Mouse (Mus musculus) hindbrain, embryonic 10.5 days (tissue): Measurements from ENCODE around the gene Dntt. TPM values are rescaled to one million over a fixed set of nuclear protein-coding genes. Genes with fewer than 3 reads are reported as not detected.

Experiments
- DNase-seq: peaks from one replicate; pipeline ENCODE4 v3.0.0-alpha.2; 2017; ENCODE audit warnings: low spot score
- H3K27ac ChIP-seq: fragments of 300-500 bp; sonication (generic); 2 replicates; pipeline ENCODE4 v1.5.1; 2016; ENCODE audit warnings: mild to moderate bottlenecking, moderate library complexity
- H3K27me3 ChIP-seq: fragments of 300-500 bp; sonication (generic); 2 replicates; pipeline ENCODE4 v1.6.1; 2016; ENCODE audit warnings: mild to moderate bottlenecking; ENCODE audit not compliant: poor library complexity, insufficient read depth, severe bottlenecking
- H3K36me3 ChIP-seq: fragments of 300-500 bp; sonication (generic); 2 replicates; pipeline ENCODE4 v1.6.1; 2016; ENCODE audit warnings: mild to moderate bottlenecking, moderate library complexity
- H3K4me1 ChIP-seq: fragments of 300-500 bp; sonication (generic); replicated peaks from 2 replicates; pipeline ENCODE4 v1.6.1; 2016; ENCODE audit warnings: mild to moderate bottlenecking
- H3K4me3 ChIP-seq: fragments of 300-500 bp; sonication (generic); 2 replicates; pipeline ENCODE4 v1.5.1; 2016; ENCODE audit warnings: mild to moderate bottlenecking, moderate library complexity
- H3K9me3 ChIP-seq: fragments of 300-500 bp; sonication (generic); 2 replicates; pipeline ENCODE4 v1.6.1; 2016; ENCODE audit warnings: mild to moderate bottlenecking, moderate library complexity
- WGBS: fragments of 180-500 bp; shearing (Covaris S2); methylation state at CpG from one replicate; pipeline ENCODE4 v1.1.7; 2016; 5-methylcytosine and 5-hydroxymethylcytosine counted together
- polyA plus RNA-seq: library from polyadenylated mRNA; unstranded; fragments of >200 nt; fragmentation: Nextera tagmentation; extraction: Ambion mirVana; gene quantifications from 2 replicates; pipeline ENCODE4 v1.2.1, GENCODE M21; 2016

Gene Dntt
- polyA plus RNA-seq, 1 experiment from 2014 or later = not detected

DNA sequence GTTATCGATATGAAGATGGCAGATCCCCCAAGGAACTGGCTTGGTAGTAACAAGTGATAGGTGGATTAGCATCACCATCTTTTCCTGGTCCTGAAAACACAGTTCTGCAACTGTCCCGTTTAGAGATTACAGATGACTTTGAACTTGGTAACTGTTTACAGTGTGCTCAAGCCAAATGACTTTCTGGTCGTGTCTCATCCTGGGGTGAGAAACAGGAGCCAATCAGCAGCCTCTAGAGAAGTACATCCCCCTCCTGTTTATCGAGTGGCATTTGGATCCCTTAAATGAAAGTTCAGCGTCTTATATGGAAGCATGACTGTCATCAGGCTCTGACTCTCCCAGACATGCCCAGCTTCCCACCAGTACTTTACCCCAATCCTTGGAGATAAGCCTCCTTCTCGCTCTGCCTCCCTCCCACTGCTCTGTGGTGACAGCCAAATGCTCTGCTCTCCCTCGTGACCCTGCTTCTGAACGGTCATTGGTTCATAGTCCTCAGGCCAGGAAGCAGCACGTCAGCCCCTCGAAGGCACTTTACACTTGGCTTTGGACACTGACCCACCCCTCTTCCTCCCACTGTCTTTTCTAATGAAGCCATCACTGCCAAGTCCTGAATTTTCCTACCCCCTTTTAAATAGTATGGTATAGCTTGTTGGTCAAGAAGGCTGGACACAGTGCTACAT, 16.2 kb downstream of the Dntt start:
- no peak for DNase-seq
- no peaks in the 10 kb centered on the region for H3K27me3 ChIP-seq
- H3K4me3 ChIP-seq = no peak overlapping the region
- H3K4me1 ChIP-seq = no peaks in the 10 kb centered on the region
- WGBS = 60% methylated on average over 10 of the region's 10 CpGs
- no peaks in the 10 kb centered on the region for H3K9me3 ChIP-seq
- no peak overlapping the region for H3K27ac ChIP-seq
- H3K36me3 ChIP-seq = no peaks in the 10 kb centered on the region

- Histone ChIP-seq H3K27ac (no peak overlapping the region), H3K4me3 (no peak overlapping the region), H3K4me1 (0 out of 2 replicates have a peak, but pooled peaks cover 5% of the 10 kb centered on the region), H3K36me3 (no peaks in the 10 kb centered on the region), H3K27me3 (no peaks in the 10 kb centered on the region), H3K9me3 (no peaks in the 10 kb centered on the region)
- WGBS = 85% methylated on average over 9 of the region's 9 CpGs
- DNase-seq = no peak
Measured at GRCm38 (mm10) chr19:41047437-41048186, 18.5 kb downstream of the Dntt start.

DNA sequence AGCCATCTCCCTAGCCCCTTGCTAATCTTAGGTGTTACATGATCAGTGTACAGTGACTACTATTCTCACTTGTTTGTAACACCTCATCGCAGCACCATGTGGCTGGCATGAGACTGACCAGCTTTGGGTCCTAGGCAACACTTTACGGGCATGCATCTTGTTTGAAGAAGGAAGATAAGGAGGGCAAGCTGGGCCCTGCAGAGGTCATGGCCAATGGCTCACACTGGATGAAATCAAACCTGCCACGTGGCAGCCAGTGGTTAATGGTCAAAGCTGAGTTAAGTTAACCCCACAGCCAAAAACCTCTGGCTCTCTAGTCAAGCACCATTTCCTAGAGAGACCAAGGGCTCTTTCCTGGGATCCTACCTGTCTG, 19.1 kb downstream of the Dntt start:
- 0 out of 2 replicates have a peak, but pooled peaks cover 5% of the 10 kb centered on the region for H3K4me1 ChIP-seq
- H3K27ac ChIP-seq = no peak overlapping the region
- H3K36me3 ChIP-seq = no peaks in the 10 kb centered on the region
- H3K9me3 ChIP-seq = no peaks in the 10 kb centered on the region
- H3K27me3 ChIP-seq = no peaks in the 10 kb centered on the region
- no peak overlapping the region for H3K4me3 ChIP-seq
- WGBS = 90% methylated on average over 3 of the region's 3 CpGs
- DNase-seq = no peak

DNA sequence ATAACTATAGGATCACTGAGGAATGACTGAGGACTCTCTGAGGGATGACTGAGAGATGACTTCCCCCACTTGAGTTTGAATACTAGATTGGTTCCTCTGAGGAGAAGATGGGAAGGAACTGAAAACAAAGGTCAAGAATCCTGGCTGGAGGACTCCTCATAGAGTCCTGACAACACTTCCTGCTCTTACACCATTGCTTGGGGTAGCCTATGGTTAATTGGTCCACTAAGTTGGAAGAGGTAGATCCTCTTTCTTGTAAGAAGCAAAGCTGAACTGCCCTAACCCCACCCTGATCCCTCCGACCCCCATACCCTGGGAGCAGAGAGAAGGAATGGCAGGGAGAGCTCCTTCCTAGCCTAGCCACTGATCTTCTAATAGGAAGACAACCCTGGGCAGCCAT, 22.6 kb downstream of the Dntt start:
- H3K4me3 ChIP-seq = no peak overlapping the region
- H3K27me3 ChIP-seq = no peaks in the 10 kb centered on the region
- no peak overlapping the region for H3K27ac ChIP-seq
- H3K36me3 ChIP-seq = no peaks in the 10 kb centered on the region
- H3K9me3 ChIP-seq = no peaks in the 10 kb centered on the region
- DNase-seq = no peak
- 0 out of 2 replicates have a peak, but pooled peaks cover 5% of the 10 kb centered on the region for H3K4me1 ChIP-seq
- WGBS = 91% methylated on average over 1 of the region's 1 CpGs

DNA sequence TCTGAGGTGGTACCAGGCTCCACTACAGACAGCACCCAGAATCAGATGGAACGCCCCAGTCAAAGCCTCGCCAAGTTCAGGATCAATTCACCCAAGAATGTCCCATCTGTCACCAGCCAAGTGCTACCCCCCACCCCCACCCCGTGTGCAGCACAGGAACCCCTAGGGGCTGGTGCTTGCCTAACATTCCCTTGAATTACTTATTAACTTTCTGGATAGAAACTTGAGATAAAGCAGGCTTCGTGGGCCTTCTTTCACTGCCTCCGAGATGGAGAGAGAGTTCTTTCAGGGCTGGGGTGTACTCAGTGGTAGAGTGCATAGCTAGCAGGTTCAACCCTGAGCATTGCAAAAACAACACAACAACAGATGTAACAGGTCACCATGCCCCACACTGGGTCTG, 23.2 kb downstream of the Dntt start:
- H3K4me3 ChIP-seq = no peak overlapping the region
- no peak overlapping the region for H3K27ac ChIP-seq
- DNase-seq = no peak
- H3K9me3 ChIP-seq = no peaks in the 10 kb centered on the region
- no peaks in the 10 kb centered on the region for H3K36me3 ChIP-seq
- H3K4me1 ChIP-seq = 0 out of 2 replicates have a peak, but pooled peaks cover 5% of the 10 kb centered on the region
- H3K27me3 ChIP-seq = no peaks in the 10 kb centered on the region
- WGBS = 62% methylated on average over 5 of the region's 5 CpGs

DNA sequence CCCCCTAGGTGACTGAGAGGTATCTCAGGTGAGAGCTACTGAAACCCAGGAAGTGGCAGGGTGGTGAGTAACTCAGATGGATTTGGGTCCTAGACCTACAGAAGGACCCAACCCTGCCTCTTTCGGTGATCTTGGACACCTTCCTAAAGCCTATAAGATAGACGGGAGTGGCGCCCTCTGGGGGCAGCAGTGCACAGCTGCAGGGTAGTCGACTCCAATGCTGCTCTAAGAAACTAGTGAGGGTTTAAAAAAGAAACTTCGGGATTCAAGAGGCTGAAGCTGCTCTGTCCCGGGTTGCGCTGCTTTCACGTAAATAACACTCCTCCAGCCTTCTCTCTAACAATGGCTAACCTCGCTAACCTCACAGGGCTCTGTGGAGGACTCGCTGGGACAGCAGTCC, 24.5 kb downstream of the Dntt start:
- WGBS = 37% methylated on average over 10 of the region's 10 CpGs
- H3K4me1 ChIP-seq = 0 out of 2 replicates have a peak, but pooled peaks cover 5% of the 10 kb centered on the region

DNA sequence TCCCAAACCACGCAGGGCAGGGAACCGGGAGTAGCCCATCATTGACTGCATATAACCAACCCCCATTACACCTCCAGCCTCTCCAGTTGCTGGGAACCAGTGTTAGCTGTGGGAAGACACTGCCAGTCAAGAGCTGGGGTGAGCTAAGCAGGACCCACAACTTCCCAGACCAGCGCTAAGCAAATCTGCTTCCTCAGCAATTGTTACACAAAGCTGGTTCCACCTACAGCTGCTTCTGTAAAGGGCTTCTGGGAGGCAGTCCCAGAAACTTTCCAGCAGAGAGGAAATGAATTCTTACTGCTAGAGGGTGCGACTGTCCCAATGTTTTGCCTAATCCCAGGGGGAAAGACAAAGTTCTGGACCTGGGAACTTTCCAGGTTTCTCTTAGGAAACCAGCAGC, 25.6 kb downstream of the Dntt start:
- Histone ChIP-seq H3K36me3 (no peaks in the 10 kb centered on the region), H3K9me3 (no peaks in the 10 kb centered on the region), H3K4me1 (0 out of 2 replicates have a peak, but pooled peaks cover 5% of the 10 kb centered on the region), H3K27me3 (no peaks in the 10 kb centered on the region), H3K27ac (no peak overlapping the region), H3K4me3 (no peak overlapping the region)
- WGBS = 66% methylated on average over 4 of the region's 4 CpGs
- no peak for DNase-seq

More for the DNA sequence above, 24.5 kb downstream of the Dntt start:
- Histone ChIP-seq H3K4me3 (no peak overlapping the region), H3K9me3 (no peaks in the 10 kb centered on the region), H3K36me3 (no peaks in the 10 kb centered on the region), H3K27me3 (no peaks in the 10 kb centered on the region), H3K27ac (no peak overlapping the region)
- DNase-seq = peak; percentile 15

DNA sequence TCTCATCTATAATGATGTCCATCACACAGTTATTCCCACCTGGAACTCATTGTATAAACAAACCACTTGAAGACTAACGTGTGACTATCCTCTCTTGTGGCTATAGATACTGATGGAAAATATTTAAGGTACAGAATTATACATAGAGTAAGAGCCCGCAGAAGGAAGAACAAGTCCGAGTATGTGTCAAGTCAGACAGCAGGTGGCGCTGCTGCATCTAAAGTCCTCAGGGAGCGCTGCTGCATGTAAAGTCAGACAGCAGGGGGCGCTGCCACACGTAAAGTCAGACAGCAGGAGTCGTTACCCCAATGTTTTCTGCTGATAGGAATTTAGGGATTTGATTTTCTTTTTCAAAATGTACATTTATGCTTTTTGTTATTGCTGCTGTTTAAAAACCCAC, 42.4 kb downstream of the Dntt start:
- Histone ChIP-seq H3K9me3 (no peaks in the 10 kb centered on the region), H3K36me3 (no peaks in the 10 kb centered on the region), H3K27me3 (no peaks in the 10 kb centered on the region), H3K4me1 (no peaks in the 10 kb centered on the region), H3K27ac (no peak overlapping the region), H3K4me3 (no peak overlapping the region)
- WGBS = 6% methylated on average over 8 of the region's 8 CpGs
- DNase-seq = peak; percentile 87

DNA sequence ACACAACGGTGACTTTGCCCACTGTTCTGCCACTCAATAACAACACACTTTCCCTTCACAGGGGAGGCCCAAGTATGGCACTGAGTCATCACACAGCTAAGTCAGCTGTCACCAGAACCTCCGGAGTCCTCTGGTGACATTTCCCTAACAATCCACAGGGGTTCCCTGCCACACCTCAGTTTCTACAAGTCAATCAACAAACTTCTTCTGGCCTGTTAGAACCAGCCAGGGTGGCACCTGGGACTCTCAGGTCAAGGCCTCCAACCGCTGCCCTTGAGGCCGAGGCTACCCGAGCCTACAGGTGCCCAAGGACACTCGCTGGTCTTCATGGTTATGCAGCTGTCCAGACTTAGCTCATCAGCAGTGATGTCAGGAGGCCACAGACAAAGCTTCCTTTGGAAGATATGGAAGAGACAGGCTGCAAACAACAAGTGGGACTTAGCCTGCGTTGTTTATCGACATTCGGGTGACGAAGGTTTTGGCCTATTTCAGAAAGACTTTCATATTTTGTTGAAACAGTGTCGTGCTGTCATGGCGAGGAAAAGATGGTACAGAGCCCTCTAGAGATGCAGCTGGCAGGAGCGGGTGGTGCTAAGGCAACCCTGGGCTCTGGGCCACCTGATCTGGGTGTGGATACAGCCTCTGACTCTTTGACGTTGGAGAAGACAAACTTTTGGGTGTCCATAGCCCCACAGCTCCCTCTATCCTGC, 44.8 kb downstream of the Dntt start:
- Histone ChIP-seq H3K36me3 (no peaks in the 10 kb centered on the region), H3K27me3 (no peaks in the 10 kb centered on the region), H3K27ac (no peak overlapping the region), H3K4me1 (no peaks in the 10 kb centered on the region), H3K9me3 (no peaks in the 10 kb centered on the region), H3K4me3 (no peak overlapping the region)
- 89% methylated on average over 14 of the region's 14 CpGs for WGBS
- DNase-seq = no peak

DNA sequence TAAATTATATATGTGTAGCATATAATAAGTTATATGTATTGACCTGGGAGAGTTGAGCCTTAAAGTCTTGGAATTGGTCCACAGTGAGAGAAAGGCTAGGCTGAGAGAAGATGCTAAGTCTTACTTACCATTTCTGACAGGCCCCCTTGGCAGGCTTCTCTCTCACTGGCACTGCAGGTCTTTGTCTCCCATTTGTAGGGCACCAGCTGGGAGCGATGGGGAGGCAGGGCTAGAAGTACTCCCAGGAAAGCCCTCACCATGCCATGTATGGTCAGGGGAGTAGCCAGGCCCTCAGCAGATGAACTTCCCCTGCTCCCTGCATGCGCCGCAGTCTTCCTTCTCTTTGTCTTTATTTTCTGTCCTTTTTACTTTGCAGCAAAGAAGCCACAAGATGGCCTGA, 47.8 kb downstream of the Dntt start, which contains the start of gene Opalin:
TSS of gene Opalin (minus strand) at position 208 of the 400 bp plus-strand sequence.
- WGBS = 76% methylated on average over 3 of the region's 3 CpGs
- H3K27ac ChIP-seq = no peak within 1 kb of the TSS
- DNase-seq = no peak
- no peaks in the 10 kb centered on the region for H3K36me3 ChIP-seq
- H3K27me3 ChIP-seq = no peaks in the 10 kb centered on the region
- H3K9me3 ChIP-seq = no peaks in the 10 kb centered on the region
- no peak within 1 kb of the TSS for H3K4me3 ChIP-seq
- peaks cover 16% of the 10 kb centered on the region for H3K4me1 ChIP-seq

- peak; percentile 58 for DNase-seq
- Histone ChIP-seq H3K4me3 (no peak overlapping the region), H3K27me3 (no peaks in the 10 kb centered on the region), H3K36me3 (no peaks in the 10 kb centered on the region), H3K27ac (peak overlapping the region; percentile 82), H3K4me1 (peaks cover 21% of the 10 kb centered on the region), H3K9me3 (no peaks in the 10 kb centered on the region)
- WGBS = 33% methylated on average over 3 of the region's 3 CpGs
Measured at GRCm38 (mm10) chr19:41081589-41081988, 52.5 kb downstream of the Dntt start.

GRCm38 (mm10) chr19:41083646-41084045, 54.6 kb downstream of the Dntt start:
- WGBS = 93% methylated on average over 14 of the region's 14 CpGs
- Histone ChIP-seq H3K27me3 (peaks cover 13% of the 10 kb centered on the region), H3K4me3 (no peak overlapping the region), H3K36me3 (no peaks in the 10 kb centered on the region), H3K27ac (no peak overlapping the region), H3K9me3 (no peaks in the 10 kb centered on the region), H3K4me1 (peaks cover 29% of the 10 kb centered on the region)
- no peak for DNase-seq

GRCm38 (mm10) chr19:41086289-41086688, 57.2 kb downstream of the Dntt start:
- 88% methylated on average over 6 of the region's 6 CpGs for WGBS
- Histone ChIP-seq H3K27ac (no peak overlapping the region), H3K4me1 (peaks cover 20% of the 10 kb centered on the region), H3K27me3 (peaks cover 21% of the 10 kb centered on the region), H3K9me3 (no peaks in the 10 kb centered on the region), H3K36me3 (no peaks in the 10 kb centered on the region), H3K4me3 (no peak overlapping the region)
- no peak for DNase-seq
